Mouse (Mus musculus): Measurements from ENCODE around the gene Manbal.
"Not testable (repeated sequence)": the region's sequence is repeated elsewhere in the genome, so short reads cannot be mapped to it uniquely, and the experiment has no call there.

Gene Manbal

DNA sequence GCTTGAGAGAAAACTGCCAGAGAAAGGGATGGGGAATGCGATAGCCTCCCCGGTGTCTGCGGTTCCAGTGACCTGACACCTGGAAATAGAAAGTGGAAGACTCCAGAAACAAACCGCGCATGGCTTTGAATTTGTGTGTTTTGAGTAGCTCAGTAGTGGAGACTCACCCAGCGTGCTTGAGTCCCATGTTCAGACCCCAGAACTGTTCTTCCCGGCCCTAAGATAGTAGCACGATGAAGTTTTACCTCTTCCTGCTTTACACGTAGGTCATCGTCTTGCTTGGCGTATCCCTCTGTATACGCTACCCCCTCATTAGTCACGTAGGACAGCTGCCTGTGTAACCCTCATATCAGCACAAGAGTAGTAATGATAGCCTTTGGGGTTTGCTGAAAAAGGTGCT lies 597 bp downstream of the Manbal start:
- DNase-seq (ENCODE audit: low spot score), result no peak

DNA sequence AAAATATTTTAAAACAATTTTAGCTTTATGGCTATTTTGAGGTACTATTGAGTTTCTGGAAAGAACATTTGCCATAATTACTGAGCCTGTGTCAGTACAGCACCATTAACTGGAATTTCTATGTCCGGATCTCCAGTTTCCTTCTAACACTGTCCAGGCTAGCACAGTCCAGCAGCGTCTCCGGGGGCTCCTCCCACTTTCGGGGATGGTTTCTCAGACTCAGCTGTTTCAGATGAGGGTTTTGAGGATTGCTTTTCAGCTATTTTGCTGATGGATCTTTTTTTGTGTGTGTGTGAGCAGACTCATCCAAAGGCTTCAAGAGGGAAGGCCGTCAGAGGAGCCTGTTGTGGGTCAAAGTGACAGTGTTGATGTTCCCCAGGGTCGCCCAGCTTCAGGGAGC lies 4.3 kb downstream of the Manbal start:
- no peak for DNase-seq (ENCODE audit: low spot score)

DNA sequence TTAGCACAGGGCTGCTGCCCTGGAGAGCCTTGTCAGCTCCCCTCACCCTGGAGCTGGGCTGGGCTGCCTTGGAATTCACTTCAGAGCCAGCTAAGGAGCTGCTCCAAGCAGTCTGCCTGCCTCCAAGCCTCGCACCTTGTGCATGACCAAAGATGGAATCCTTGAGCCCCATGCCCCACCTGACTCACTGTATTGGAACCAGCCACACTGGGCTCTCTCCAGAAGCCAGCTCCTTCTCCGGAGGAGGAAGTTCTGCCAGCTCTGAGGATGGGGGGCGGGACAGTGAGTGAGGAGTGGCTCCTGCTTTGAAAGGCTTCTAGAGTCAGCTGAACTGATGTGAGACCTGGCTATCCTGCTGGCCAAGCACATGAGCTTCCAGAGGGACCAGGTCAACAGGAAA lies 6.3 kb downstream of the Manbal start:
- peak; percentile 41 for DNase-seq (ENCODE audit: low spot score)

DNA sequence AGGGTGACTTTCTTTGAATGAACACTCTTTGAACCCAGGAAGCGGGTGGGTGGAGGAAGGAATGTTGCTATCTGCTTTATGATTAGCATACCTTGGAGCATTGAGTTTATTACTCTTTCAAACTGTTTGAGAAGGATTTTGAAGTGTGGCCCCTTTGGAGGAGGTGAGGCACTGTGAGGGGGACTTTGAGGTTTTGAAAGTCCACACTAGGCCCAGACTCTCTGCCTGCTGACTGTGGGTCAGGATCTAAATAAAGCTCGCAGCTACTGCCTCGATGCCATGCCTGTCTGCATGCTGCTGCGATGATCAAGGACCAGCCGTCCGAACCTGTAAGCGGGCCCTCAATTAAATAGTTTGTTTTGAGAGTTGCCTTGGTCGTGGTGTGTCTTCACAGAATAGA lies 7.7 kb downstream of the Manbal start:
- no peak for DNase-seq (ENCODE audit: low spot score)

DNA sequence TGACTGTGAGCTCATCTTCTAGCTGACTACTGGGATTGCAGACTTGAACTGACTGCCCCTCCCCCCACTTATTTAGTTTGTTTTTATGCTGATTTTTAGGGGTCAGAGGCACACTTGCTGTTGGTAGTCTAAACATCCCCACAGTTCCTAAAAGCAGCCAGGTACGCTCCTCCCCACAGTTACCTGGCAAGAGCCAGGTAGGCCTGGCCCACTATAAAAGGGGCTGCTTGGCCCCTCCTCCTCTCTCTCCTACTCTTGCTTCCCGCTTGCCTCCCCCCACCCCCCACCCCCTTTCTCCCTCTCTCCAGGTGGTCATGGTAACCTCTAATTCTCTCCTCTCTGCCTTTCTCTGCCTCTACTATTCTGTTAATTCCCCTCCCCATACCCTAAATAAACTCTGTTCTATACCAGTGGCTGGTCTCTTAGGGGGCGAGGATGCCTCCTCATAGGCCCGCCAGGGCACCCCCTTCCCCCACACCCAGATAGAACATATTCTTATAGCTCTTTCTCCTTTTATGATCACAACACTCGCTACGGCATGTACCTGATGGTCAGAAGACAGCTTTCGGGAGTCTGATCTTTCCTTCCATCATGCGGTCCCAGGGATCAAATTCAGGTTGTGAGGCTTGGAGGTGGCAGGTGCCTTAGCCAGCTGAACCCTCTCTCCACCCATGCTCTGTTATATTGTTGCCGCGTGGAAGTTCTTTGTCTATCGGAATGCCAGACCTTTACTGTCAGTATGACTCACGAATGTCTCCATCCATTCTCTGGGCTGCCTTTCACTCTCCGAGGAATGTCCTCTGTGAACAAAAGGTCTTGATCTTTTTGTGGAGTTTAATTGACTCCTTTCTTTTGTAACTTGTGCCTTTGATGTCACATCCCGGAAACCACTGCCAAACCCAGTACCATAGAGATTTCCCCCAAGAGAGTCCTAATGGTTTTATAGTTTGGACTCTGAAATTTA lies 8.7 kb downstream of the Manbal start:
- DNase-seq (ENCODE audit: low spot score), result no peak

DNA sequence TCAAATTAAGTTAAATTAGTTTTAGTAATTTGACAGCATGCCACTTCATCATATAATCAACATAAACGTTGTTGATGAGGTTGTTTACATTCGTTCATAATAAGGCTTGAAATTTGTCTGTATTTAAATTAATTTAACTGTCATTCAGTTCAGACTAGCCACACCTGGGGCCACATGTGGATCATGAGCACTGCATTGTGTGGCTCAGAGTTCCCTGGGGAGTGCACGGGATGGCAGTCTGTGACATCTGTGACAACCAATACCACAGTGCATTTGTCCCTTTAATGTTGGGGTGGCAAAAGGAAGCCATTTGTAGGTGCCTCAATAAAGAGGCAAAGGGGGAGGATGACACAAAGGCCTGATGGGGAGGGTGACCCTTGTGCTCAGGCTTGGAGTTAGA lies 9.6 kb downstream of the Manbal start:
- DNase-seq (ENCODE audit: low spot score), result no peak

DNA sequence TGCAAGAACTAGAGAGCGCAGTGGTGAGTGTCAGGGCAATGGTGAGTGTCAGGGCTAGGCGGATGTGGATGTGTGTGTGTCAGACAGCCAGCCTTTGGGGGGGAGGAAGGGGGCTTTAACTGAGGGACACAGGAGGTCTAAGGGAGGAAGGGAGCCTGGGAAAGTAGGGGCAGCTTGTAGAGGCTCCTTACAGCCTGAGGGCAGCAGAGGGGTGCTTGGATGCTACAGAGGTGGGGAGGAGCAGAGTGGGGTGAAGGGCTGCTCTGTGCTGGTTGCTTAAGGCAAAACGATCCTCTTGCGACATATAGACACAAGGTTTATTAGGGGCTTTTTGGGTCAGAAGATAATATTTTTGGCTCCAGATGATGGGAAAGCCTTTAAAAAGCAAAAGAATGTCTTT lies 17.4 kb downstream of the Manbal start:
- no peak for DNase-seq (ENCODE audit: low spot score)

DNA sequence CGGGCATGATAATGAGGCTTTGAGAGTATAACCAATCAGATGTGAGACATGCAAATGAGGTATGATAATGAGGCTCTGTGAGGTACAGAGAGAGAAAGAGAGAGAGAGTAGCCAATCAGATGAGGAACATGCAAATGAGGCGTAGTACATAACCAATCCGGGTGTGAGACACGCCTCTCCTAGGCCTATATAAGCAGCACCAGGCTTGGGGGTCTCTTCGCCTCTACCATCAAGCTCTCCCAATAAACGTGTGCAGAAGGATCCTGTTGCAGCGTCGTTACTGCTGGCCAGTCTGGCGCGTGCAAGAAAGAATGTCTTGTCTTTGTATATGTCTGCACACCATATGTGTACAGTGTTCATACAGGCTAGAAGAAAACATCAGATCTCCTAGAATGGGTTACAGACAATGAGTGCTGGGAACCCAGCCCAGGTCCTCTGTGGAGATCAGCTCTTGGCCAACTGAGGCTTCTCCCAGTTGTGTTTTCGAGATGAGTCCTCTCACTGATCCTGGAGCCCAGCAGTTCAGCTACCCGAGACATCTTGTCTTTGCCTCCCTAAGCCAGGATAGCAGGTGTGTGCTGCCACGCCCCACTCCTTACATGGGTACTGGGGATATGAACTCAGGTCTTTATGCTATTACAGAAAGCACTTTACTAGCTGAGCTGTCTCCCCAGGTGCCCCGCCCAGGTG lies 21.7 kb downstream of the Manbal start:
- not testable (repeated sequence) for DNase-seq (ENCODE audit: low spot score)

DNA sequence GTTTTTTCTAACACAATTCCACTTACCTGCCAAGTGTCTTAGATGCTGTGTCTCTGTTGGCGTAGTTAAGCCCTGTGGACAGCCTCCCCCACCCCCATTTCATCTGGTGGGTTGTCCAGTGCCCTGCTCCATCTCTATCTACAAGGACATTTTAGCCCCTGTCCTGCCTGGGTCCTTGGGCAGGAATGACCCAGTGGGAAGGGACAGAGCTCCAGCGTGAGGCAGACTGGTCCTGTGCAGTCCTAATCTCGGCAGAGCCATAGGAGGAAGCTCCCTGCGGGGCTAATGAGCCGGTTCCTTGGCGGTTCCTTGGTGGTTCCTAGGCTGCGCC lies 22.2 kb downstream of the Manbal start:
- no peak for DNase-seq (ENCODE audit: low spot score)

DNA sequence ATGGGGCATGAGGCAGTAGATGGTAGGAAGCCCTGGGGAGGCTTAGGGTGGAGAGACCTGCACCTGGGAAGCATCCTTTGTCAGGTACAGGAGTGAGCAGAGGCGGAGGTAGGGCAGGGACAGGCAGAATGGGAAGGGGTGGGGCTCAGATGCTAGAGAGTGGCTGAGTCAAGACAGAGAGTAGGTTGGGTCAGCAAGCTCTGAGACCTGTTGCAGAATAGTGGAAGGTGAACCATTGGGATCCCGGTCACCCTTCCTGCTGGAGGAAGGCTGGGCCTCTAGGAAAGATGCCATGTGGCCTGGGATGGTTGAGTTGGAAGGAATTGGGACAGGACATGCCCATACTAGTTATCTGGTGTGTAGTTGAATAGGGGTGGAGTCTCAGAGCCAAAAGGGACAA lies 24.9 kb downstream of the Manbal start:
- DNase-seq (ENCODE audit: low spot score), result no peak

DNA sequence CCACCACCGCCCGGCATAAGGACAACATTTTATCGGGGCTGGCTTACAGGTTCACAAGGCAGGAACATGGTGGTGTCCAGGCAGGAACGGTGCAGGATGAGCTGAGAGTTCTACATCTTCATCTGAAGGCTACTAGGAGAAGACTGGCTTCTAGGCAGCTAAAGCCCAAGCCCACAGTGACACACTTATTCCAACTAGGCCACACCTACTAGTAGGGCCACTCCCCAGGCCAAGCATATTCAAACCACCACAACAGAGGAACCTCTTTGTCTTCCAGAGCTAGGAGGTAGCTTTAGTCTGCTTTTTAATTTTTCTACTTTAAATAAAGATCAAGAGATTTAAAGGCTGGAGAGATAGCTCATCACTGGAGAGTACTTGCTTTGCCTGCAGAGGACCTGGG lies 26.2 kb downstream of the Manbal start:
- DNase-seq (ENCODE audit: low spot score), result no peak

DNA sequence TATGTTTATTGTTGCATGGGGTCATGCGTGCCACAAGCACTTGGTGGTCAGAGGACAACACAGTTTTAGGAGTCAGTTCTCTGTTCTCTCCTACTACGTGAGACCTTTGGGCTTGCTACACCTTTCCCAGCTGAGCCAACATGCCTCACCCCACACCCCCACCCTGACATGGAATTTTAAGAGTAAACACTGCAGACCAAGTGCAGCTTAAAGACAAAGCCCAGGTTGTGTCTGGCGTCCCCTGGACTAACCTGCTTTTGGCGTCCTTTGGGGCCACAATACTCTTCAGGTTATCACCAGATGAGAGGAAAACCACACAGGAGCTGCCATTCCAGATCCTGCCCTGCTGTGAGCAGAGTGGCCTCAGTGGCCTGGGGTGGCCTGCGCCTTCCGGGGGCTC lies 27.5 kb downstream of the Manbal start:
- no peak for DNase-seq (ENCODE audit: low spot score)

DNA sequence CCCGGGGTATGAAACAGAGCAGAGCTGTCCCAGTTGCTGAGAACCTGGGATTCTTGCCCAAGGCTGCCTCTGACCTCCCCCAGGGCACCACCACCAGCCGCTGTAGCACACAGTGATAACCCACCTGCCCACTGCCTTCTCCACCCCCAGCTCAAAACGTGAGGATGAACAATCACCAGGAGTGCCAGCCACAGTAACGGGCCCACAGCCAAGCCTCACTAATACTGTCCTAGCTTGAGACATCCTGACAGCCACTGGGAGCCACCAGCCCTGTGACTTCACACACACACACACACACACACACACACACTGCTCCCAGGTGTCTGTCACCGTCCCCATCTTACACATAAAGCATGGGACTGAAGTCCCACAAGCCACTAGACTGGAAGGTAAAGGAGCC lies 28.0 kb downstream of the Manbal start:
- no peak for DNase-seq (ENCODE audit: low spot score)

DNA sequence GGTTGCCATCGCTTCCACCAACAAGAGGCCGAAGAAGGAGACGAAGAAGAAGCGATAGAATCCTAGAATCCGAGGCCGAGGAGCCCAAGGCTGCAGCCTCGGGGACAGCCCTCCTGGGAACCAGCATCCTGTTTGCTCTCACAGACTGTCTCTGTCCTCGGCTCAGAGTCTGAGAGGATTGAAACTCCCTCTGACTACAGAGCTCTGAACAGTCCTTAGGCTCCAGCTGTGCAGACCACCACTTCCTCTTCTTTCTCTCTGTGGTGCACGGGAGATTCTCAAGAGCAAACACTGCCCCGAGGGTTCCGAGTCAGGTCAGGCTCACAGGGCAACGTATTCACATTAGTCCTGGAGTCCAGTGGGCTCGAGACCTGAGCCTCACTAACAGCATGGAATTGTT lies 28.6 kb downstream of the Manbal start:
- DNase-seq (ENCODE audit: low spot score), result no peak

DNA sequence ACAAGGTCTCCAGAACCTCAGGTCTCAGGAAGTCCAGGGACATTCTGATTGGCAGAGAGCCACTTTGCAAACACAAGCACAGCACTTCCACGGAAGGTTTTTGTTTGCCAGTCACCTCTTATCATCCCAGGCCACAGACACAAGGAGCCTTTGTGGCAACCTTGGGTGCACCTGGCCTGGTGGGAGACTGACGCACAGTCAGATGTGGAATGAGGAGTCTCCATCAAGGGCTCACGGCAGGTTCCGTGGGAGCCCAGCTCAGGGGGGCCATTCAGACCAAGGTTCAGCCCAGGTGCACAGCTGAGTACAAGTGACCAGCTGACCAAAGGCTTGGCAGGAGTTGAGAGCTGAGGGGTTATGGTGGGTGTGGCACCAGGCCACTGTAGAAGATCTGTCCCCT lies 30.0 kb downstream of the Manbal start:
- DNase-seq (ENCODE audit: low spot score), result no peak

DNA sequence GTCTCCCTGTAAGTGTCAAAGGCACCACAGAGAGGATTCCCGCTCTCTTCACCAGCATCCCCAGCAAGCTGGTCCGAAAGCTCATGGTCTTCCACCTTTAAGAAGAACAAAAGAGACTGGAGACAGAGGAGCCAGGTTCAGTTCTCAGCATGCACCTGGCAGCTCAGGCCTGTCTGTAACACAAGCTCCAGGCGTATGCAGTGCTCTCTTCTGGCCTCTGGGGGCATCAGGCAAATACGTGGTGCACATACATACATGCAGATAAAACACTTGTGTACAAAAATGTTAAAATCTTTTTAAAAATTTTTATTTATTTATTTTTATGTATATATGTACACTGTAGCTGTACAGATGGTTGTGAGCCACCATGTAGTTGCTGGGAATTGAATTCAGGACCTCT lies 31.1 kb downstream of the Manbal start:
- DNase-seq (ENCODE audit: low spot score), result no peak

DNA sequence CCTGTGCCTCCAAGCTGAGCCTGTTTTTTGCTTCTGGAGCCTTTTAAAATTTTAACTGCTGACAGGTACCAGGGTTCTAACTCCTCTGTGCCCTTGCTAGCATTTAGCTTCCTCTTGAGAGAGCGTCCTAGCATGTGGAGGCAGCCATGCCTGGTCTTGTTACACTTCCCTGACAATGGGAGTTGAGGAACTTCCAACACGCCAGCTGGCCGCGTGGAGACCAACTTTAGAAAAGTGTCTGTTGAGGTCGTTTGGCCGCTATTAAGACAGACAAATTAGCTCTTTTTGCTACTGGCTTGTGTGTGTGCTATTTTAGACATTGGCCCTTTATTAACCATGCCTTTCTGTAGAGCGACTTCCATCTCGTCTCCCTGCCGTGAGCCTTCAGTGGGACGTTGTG lies 32.4 kb downstream of the Manbal start:
- DNase-seq (ENCODE audit: low spot score), result no peak

DNA sequence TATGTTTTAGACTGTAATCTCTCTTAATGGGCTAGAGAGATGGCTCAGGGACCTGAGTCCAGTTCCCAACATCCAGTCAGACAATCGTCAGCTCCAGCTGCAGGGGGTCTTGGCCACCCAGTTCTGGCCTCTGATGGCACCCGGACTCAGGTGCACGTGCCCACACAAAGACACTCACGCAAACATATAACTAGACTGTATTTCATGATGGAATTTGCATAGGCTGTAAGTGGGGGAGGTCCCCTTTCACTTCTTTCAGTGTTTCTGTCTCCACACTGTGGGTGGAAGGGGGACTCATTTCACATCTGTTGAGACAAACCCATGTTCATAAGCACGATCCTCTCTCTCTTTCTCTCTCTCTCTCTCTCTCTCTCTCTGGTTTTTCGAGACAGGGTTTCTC lies 33.1 kb downstream of the Manbal start:
- DNase-seq (ENCODE audit: low spot score), result no peak

DNA sequence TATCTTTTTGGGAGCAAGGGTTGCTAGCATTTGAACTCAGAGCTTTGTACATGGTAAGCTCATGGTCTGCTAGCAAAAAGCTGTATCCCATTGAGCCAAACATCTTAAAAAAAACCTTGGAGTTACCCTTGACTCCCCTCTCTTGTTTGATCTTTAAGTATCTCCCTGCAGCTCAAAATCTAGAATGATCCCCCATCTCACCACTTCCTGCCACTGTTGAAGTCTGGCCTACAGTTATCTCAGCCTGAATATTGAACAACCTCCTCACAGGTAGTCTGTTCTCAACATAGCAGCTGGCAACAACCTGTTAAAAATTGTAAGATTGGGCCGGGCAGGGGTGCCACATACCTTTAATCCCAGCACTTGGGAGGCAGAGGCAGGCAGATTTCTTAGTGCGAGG lies 33.9 kb downstream of the Manbal start:
- no peak for DNase-seq (ENCODE audit: low spot score)

DNA sequence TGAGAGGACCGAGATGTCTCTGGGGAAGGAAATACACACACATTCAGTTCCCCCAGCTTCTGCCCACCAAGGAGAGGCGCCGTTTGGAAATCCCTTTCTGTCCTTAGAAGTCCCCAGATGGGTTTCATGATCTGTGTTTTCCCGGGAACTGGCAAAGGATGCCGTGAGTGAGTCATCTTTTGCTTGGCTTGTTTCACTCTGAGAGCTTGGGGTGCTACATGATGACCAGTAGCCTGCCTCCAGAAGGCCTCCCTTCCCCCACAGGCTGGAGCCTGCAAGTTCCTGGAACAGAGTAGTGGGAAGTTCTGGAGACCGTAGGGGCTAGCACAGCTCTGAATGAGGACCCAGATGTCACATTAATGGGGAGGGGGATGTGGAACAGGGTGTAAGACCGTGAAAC lies 40.2 kb downstream of the Manbal start:
- no peak for DNase-seq (ENCODE audit: low spot score)

DNA sequence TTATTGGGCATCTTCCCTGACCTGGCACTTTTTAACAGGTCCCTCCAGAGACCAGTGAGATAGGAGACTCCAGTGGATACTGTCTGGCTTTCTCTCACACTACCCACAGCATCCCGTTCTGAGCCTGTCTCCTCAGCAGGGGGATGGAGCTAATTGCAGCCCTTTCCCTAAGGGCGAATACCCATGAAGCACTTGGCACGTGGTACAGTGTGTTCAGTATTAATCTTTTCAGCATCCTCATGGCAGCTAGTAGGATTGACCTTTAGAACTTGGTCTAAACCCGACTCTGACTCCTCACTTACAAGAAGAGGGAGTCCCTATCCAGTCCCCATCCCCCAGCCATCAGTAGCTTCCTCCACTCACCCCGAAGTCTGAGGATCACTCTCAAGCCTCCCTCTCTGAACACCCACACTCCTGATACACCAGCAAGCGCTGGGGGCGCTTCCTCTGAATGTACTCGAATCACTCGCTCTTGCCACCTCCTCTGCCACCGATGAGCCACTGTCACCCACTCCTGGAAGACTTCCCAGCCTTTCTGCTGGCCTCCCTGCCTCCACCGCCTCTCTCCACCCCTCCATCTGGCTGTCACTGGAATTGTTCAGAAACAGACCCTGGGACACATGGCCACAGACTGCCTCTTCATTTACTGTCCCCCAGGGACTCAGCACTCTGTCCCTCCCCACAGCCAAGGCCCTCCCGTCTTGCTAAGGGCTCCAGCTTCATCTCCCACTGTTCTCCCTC lies 42.6 kb downstream of the Manbal start:
- DNase-seq (ENCODE audit: low spot score), result no peak

DNA sequence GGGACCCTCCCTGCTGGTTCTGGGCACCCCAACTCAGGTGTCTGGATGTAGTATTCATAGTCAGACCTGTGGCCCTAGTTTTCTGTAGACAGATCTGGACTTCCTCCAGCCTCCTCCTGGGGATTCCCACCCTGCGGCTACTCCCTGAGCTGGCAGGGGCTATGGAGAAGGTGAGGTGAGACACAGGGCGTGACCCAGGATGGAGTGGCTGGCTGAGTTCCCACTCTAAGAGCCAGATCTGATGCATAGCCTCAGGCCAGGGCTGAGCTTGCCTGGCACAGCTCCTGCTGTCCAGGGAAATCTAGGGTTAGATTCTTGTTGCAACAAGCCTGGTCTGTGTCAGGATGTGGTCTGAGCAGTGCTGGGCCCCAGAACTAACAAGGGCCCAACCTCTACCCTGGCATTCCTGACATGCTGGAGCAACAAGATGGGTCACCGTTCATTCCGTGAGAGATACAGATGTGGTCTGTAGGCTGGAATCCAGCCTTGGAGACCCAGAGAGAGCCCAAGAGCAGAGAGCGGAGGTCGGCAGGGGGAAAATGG lies 43.8 kb downstream of the Manbal start:
- DNase-seq (ENCODE audit: low spot score), result no peak

DNA sequence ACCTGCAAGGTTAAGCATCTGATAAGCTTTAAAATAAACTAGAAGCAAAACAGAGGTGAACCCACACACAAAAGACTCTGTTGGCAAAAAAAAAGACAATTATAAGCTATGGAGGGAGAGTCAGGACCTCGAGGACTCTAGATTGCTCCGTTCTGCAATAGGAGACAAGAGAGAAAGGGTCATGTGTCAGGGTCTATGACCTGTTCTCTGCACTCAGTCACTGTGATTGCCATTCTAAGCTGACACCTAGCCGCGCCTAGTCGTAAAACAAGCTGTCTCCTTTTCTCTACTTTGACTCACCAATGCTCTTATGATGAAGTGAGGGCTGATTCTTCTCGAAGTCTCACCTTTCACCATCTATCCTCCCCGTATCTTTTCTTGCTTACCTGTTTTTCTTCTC lies 45.1 kb downstream of the Manbal start:
- DNase-seq (ENCODE audit: low spot score), result no peak
